Mouse (Mus musculus) common myeloid progenitor, adult 5-6 weeks (primary cell): ENCODE data around the gene Fkbp5. TPM values are rescaled to one million over a fixed set of nuclear protein-coding genes. Genes with fewer than 3 reads are reported as not detected.
"Not testable (repeated sequence)": the region's sequence is repeated elsewhere in the genome, so short reads cannot be mapped to it uniquely, and the experiment has no call there.

Source experiments
- ATAC-seq: replicated peaks from 2 replicates; pipeline ENCODE4 v1.8.0; 2016; ENCODE audit warnings: low read depth, mild to moderate bottlenecking, moderate TSS enrichment, inconsistent platforms; ENCODE audit not compliant: poor library complexity, severe bottlenecking
- total RNA-seq: library from RNA; stranded (forward); fragments of 200-1000, 187-1606 nt; gene quantifications from 2 replicates; pipeline ENCODE4 v1.2.3, GENCODE M21; 2017

Fkbp5 gene
- total RNA-seq, 1 experiment from 2014 or later, result 49.6 TPM

- no peak for ATAC-seq
Measured at GRCm38 (mm10) chr17:28428474-28429258, 88.7 kb downstream of the Fkbp5 start.

DNA sequence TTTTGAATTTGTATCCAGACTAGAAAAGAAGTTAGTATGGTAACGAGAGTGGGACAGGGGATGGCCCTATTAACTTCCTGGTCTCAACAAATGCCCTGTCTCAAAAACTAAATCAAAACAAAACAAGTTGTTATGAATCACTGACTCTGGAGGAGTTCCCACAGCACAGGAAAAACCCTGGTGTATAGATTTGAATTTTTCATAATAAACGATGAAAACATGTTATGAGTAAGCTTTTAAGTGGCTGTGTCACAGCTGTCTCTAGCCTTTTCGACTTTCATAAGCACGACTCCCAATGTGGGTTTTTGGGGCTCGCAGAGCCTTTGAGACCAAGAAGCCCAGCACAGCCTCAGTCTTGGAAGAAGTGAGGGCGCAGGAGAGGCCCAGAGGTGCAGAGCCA is 89.7 kb downstream of the Fkbp5 start:
- no peak for ATAC-seq

DNA sequence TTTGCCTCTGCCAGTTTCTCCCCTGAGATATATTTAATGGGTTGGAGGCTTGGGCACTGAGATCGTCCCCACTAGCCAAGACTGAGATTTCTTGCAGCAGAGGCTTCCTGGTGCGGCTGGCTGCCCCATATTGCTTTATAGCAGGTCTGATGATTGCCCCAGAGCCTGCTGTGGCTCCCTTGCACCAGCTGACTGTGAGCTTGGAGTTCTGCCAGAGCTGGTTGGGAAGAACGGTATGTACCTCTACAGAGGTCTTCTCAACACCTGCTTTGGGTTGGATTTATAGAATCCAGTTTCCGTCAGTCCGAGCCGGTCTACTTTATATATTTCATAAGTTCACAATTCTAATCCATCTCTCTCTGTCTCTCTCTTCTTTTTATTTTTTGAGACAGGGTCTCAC is 93.0 kb downstream of the Fkbp5 start:
- no peak for ATAC-seq

GRCm38 (mm10) chr17:28421071-28421470 is 96.3 kb downstream of the Fkbp5 start:
- ATAC-seq, result no peak

DNA sequence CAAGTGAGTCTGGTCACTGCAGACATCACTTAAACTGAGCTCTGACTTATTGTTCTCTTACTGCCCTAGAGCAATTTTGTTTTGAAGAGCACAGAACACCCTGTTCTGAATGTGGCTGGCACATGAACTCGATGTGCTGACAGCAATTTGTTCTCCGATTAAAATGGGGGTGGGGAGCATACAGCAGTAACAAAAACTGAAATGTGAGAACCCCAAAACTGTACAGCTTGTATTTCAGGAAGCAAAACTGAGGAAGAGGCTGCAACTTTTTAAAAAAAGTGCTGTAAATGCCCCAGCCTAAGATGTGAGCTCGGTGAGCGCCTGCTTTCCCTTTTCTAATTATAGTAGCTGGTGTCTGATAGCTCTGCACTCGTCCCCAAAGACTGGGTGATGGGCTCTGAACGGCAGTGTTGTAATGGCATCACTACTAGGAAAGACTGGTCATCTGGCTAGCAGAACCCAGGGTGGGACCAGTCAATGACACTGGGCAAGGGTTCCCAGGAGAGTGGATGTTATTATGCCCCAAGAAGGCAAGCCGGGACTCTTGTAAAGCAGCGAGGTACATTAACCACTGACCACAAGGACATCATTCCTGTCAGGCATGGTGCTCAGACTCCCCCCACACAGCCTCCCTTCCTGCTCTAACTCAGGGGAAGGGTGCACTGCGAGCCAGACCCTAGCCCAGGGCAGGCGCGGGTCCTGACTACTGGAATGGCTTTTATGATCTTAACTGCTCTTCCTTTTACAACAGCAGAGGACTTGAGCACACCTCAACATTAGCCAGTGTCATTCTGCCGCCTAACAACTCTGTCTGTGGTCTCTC is 96.9 kb downstream of the Fkbp5 start:
- peak; percentile 52 for ATAC-seq

DNA sequence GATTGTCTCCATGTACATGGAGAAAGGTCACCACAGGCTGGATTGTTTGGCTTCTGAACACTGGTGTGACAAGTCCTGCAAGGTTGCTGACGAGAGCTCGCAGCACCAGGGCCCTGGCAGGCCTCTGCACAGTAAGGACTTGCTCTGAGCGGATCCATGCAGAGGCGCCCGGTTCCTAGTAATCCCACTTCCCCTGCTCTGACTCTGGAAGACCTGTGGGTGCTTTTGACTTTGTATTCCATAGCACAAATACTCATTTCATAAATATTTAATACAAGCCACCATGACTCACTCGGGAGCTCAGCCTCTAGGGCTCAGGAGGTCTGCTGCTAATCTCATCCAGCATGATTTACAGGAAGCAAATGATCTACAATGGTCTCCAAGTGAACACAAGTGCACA is 97.7 kb downstream of the Fkbp5 start:
- ATAC-seq, result no peak

GRCm38 (mm10) chr17:28418954-28419353 is 98.4 kb downstream of the Fkbp5 start:
- ATAC-seq, result no peak

DNA sequence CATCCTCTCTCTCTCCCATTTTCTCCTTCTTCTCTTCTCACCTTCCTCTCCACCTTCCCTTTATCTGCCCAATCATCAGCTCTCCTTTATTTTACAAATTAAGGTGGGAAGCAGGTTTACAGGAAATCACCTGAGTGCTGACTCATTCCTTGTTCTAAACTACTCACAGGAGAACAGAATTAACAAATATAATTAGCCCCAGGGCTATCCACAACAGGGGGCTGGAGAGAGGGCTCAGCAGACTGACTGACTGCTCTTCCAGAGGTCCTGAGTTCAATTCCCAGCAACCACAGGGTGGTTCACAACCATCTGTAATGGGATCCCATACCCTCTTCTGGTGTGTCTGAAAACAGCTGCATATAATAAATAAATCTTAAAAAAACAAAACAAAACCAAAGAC is 98.8 kb downstream of the Fkbp5 start:
- ATAC-seq, result not testable (repeated sequence)

- ATAC-seq, result no peak
Measured at GRCm38 (mm10) chr17:28417771-28418170, 99.6 kb downstream of the Fkbp5 start.

DNA sequence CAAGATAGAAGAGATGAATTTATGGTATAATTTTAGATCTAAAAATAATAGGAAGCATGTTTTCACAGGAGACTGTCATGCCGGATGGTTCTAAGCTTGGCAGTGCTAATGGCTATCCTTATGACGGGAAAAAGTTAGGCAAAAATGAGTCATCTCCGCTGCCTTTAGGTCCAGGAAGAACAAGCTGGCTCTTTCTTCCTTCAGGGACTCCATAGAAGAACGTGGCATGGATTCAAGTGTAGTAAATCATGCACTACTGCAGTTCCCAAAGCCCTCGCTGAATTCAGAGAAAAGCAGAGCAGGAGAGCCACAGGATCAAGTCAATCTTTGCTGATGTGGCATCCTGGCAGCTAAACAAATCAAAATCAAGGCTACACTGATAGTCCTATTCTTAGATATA is 102.1 kb downstream of the Fkbp5 start:
- no peak for ATAC-seq

- no peak for ATAC-seq
Measured at GRCm38 (mm10) chr17:28411381-28411960, 105.9 kb downstream of the Fkbp5 start.

DNA sequence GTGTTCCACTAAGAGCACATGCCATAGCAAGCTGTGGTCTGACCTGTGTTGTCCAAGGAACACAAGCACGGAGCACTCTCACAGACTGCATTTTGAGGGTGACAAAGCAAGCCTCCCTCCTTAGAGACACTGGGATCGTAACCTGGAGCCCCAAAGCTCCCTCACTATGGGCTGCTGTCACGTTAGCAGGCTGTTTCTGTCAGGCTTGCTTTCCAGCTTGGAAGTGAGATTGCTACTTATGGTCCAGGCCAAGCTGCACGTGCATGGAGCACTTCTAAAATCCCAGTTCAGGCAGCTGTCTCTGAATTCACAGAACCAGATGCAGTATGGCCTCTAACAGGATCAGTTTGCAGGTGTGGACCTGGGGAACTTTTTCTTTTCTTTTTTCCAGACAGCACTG is 106.6 kb downstream of the Fkbp5 start:
- ATAC-seq, result no peak

DNA sequence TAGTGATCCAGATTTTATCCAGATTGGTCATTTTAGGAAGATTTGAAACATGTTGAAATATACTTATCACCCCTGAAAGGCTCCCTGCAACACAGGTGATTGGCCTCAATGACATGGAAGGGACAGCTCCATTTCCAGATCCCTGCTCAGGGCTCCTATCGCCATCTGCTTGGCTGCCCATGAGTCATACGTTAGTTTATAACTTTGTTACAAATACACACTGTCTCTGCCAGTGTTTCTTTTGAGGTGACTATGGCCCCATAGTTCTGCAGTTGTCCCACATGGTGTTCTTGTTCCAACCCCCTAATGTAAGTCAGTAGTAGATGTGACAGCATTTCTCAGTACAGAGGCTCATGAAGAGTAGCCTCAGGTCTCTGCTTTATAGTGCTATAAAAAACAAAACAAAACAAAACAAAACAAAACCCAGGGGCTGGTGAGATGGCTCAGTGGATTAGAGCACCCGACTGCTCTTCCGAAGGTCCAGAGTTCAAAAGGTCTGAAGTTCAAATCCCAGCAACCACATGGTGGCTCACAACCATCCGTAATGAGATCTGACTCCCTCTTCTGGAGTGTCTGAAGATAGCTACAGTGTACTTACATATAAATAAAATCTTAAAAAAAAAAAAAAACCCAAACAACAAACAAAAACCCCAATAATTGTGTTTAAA is 108.9 kb downstream of the Fkbp5 start:
- ATAC-seq, result no peak

GRCm38 (mm10) chr17:28407418-28408250 is 109.7 kb downstream of the Fkbp5 start:
- ATAC-seq, result peak; percentile 97

- ATAC-seq, result no peak
Measured at GRCm38 (mm10) chr17:28406471-28406870, 110.9 kb downstream of the Fkbp5 start.

DNA sequence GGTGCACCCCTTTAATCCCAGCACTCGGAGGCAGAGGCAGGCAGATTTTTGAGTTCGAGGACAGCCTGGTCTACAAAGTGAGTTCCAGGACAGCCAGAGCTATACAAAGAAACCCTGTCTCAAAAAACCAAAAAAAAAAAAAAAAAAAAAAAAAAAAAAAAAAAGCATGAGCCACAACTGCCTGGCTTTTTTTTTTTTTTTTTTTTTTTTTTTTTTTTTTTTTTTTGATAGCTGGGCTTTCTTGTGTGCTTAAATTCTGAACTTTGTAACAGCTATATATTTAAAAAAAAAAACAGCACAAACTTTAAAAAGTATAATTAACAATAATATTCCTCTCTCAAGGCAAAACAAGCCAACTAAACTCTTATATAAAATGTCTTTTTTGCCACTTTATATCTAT is 112.6 kb downstream of the Fkbp5 start:
- ATAC-seq, result not testable (repeated sequence)

GRCm38 (mm10) chr17:28404301-28404700 is 113.0 kb downstream of the Fkbp5 start:
- ATAC-seq, result no peak

- no peak for ATAC-seq
Measured at GRCm38 (mm10) chr17:28394994-28395393, 122.3 kb downstream of the Fkbp5 start.

- no peak for ATAC-seq
Measured at GRCm38 (mm10) chr17:28394051-28394765, 123.1 kb downstream of the Fkbp5 start.
